Mouse (Mus musculus) heart, adult 8-10 months (tissue): ENCODE results near the gene Zfp992. TPM values are rescaled to one million over a fixed set of nuclear protein-coding genes. Genes with fewer than 3 reads are reported as not detected.
"Not testable (repeated sequence)": the region's sequence is repeated elsewhere in the genome, so short reads cannot be mapped to it uniquely, and the experiment has no call there.

Experiments used
- DNase-seq: peaks from one replicate; pipeline ENCODE4 v3.0.0; 2022; ENCODE audit warnings: low spot score
- total RNA-seq, 4 experiments: library from RNA; stranded (reverse); gene quantifications; 2 replicates each; pipeline ENCODE4 v1.2.4; 2022

Zfp992 gene
- 1 to 10 TPM; 1.9 to 2.2 (median 2.0) TPM for total RNA-seq

DNA sequence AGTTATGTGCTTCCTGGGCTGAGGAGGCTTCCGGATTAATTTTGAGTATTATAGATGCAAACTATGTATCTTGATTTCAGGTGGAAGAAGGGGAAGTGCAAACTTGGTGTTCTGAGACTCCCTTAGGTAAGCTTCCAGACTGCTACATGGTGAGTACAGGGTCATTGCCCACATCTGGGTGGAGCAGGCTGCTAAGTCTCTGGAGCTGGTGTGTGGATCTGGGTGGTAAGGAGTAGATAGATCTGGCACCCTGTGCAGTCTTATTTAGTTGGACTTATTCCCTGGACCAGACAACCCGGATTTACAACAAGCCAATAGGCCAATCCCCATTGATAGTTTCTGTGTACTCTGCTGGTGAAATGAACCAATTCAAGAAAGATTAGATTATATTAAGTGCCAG lies at the start of gene Zfp992:
Gene Zfp992 (plus strand): TSS at position 74 of the 400 bp plus-strand sequence.
- not testable (repeated sequence) for DNase-seq

GRCm38 (mm10) chr4:146429467-146429866 lies 19.4 kb upstream of the Zfp992 start:
- not testable (repeated sequence) for DNase-seq

- DNase-seq = not testable (repeated sequence)
These were observed 17.9 kb upstream of the Zfp992 start for GRCm38 (mm10) chr4:146430876-146431275.

DNA sequence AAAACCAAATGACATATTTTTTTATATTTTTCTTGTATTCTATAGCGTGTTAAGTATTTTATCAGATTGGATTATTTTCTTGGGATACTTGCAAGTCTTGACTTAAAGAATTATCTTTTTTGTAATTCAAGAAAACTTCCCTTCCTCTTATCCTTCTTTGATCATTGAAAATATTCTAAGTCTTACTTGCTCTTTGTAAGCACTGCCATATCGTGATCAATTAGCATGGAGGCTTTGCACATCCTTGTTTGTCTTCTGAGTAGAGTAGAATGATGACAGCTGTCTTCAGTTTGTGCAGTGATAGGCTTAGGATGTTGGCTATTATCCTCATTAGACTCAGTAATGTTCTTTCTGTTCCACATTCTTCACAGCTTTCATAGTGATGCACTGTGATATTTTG lies 13.3 kb upstream of the Zfp992 start:
- DNase-seq = not testable (repeated sequence)

DNA sequence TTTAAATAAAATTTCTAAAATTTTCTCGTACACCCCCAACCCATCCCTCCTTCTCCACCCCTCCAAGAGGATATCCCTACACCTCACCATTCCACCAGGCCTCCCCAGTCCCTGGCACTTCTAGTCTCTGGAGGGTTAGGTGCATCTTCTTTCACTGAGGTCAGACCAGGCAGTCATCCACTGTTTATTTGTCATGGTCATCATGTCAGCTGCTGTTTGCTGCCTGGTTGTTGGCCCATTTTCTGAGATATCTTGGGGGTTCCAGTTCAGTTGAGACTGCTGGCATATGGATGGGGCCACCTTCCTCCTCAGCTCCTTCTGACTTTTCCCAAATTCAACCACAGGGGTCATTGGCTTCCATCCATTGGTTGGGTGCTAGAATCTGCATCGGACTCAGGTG lies 11.6 kb upstream of the Zfp992 start:
- not testable (repeated sequence) for DNase-seq

DNA sequence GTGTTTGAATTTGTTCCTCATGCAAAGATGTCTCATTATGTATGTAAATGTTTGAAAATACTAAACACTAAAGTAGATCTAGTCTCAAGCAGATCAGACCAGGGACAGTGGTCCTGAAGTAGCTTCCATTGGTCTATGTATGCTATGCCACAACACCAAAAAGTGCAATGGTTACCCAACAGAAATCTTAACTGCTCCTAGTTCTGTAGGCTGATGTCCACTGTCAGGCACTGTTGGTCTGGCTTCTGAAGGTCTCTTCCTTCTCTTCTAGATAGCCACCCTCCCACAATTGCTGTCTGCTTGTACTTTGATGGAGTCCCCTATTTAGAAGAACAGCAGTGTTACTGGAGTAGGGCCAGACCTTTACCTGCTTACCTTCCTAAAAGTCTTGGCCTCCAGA lies 4.5 kb upstream of the Zfp992 start:
- DNase-seq = not testable (repeated sequence)

DNA sequence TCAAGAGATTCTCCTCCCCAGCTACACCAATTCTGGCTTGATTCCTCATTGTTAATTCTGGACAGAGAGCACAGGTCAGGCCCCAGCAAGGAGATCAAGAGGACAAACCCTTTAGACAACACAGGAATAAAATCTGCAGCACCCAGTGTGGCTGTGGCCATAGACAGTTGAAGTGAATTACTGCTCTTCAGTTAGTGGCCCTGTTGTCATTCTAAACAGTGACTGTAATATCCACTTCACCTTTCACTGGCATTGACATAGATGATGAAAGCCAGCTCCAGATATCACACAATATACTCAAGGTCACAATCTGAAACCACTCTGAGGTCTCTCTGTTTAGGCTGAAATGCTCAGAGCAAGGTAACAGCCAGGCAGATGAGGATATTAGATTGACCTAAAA lies 3.7 kb upstream of the Zfp992 start:
- not testable (repeated sequence) for DNase-seq

- not testable (repeated sequence) for DNase-seq
These were observed 2.7 kb upstream of the Zfp992 start for GRCm38 (mm10) chr4:146446135-146446534.

- DNase-seq = not testable (repeated sequence)
These were observed 1.8 kb upstream of the Zfp992 start for GRCm38 (mm10) chr4:146447016-146447415.

GRCm38 (mm10) chr4:146449711-146450110 lies 888 bp downstream of the Zfp992 start:
- DNase-seq = not testable (repeated sequence)

- not testable (repeated sequence) for DNase-seq
These were observed 3.8 kb downstream of the Zfp992 start for GRCm38 (mm10) chr4:146452576-146452975.

GRCm38 (mm10) chr4:146454170-146454569 lies 5.3 kb downstream of the Zfp992 start:
- DNase-seq = not testable (repeated sequence)

- no peak for DNase-seq
These were observed 6.1 kb downstream of the Zfp992 start for GRCm38 (mm10) chr4:146454896-146455295.

- DNase-seq = no peak
These were observed 6.5 kb downstream of the Zfp992 start for GRCm38 (mm10) chr4:146455321-146455721.

GRCm38 (mm10) chr4:146456061-146456726 lies 7.4 kb downstream of the Zfp992 start:
- DNase-seq = no peak

- no peak for DNase-seq
These were observed 8.3 kb downstream of the Zfp992 start for GRCm38 (mm10) chr4:146457126-146457525.

GRCm38 (mm10) chr4:146457720-146458119 lies 8.9 kb downstream of the Zfp992 start:
- DNase-seq = no peak

- not testable (repeated sequence) for DNase-seq
These were observed 11.0 kb downstream of the Zfp992 start for GRCm38 (mm10) chr4:146459822-146460221.

- not testable (repeated sequence) for DNase-seq
These were observed 11.9 kb downstream of the Zfp992 start for GRCm38 (mm10) chr4:146460685-146461084.

GRCm38 (mm10) chr4:146463649-146464351 lies 15.0 kb downstream of the Zfp992 start:
- DNase-seq = not testable (repeated sequence)

DNA sequence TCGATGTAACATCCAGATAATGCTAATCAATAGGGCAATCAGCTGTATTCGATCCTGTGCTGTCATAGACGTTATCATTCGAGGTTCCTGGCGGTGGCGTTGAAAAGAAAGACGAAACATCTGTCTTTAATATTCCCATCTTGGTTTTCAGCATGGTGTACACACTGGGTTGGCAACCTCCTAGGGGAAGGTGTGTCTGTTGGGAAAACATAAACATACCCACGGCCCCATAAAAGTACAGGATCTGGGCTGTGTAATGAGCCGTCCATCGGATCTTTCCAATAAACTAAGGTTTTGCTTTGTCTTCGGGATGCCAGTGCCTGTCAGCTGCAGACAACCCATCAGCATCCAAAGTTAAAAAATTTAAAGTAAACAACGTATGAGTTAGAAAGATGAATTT lies 21.2 kb downstream of the Zfp992 start:
- not testable (repeated sequence) for DNase-seq

GRCm38 (mm10) chr4:146474181-146474580 lies 25.4 kb downstream of the Zfp992 start:
- not testable (repeated sequence) for DNase-seq
